Mouse (Mus musculus) brain, embryonic 14.5 days (tissue): ENCODE measurements around the gene Hnf1a. TPM values are rescaled to one million over a fixed set of nuclear protein-coding genes. Genes with fewer than 3 reads are reported as not detected.

Source experiments
- DNase-seq: peaks from one replicate; pipeline ENCODE4 v3.0.0-alpha.2; 2011; ENCODE audit warnings: low read depth
- CTCF ChIP-seq: fragments of 200-500 bp; IDR thresholded peaks from 2 replicates; pipeline ENCODE4 v1.5.1; 2012; ENCODE audit warnings: inconsistent platforms, mild to moderate bottlenecking, moderate library complexity, borderline replicate concordance; ENCODE audit not compliant: insufficient read depth, insufficient read length; ENCODE audit errors: extremely low read depth
- POLR2A ChIP-seq: fragments of 200-500 bp; IDR thresholded peaks from 2 replicates; pipeline ENCODE4 v1.6.1; 2012; ENCODE audit warnings: mild to moderate bottlenecking, inconsistent platforms, borderline replicate concordance; ENCODE audit not compliant: poor library complexity, insufficient read depth, insufficient read length, severe bottlenecking; ENCODE audit errors: extremely low read depth
- polyA plus RNA-seq: library from polyadenylated mRNA; depleted of rRNA; stranded (reverse); fragments of >200 nt; gene quantifications from 2 replicates; pipeline ENCODE4 v1.2.3, GENCODE M21; 2012

Hnf1a gene
- polyA plus RNA-seq, 1 experiment, result not detected

DNA sequence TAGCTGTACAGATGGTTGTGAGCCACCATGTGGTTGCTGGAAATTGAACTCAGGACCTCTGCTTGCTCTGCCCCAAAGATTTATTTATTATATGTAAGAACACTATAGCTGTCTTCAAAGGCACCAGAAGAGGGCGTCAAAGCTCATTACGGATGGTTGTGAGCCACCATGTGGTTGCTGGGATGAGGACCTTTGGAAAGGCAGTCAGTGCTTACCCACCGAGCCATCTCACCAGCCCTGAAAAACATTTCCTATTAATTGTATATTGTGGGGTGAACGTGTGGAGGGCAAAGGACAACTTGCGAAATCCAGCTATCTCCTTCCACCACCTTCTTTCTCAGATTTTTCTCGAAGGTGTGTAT is 8.0 kb upstream of the Hnf1a start:
- TF ChIP-seq POLR2A, result no peak
- TF ChIP-seq CTCF, result peak; percentile 43; the same call in 1 of the 2 replicates

DNA sequence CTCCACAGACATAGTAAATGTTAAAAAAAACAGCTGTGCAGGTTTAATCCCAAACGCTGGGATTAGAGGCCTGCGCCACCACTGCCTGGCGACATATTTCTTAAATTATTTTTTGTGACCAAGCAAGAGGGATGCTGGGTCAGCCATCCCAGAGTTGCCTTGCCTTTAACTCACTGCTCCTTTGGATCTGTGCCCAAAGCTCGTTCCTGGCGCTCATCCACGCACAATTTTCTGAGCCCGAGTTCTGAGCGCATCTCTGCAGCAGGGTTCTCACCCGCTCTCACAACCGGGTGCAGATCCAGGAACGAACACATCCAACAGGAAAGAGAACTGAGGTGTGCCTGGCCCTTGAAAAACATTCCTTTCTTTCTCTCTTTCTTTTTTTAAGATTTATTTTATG is 7.6 kb upstream of the Hnf1a start:
- peak; percentile 23 for DNase-seq
- TF ChIP-seq POLR2A (no peak), CTCF (no peak)

More for the DNA sequence above, 8.0 kb upstream of the Hnf1a start:
- DNase-seq, result peak; percentile 78

DNA sequence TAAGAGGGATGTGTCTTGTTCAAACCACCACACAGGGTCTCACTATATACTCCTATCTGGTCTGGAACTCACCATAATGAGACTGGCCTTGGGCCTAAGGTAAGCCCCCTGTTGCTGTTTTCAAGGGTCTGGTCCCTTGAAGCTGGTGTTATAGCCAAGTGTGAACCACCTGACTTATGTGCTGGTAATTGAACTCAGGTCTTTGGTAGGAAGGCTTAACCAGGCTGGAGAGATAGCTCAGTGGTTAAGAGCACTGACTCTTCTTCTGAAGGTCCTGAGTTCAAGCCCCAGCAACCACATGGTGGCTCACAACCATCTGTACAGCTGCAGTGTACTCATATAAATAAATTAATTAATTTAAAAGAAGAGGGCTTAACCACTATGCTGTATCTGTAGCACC is 6.0 kb upstream of the Hnf1a start:
- no peak for TF ChIP-seq POLR2A
- no peak for TF ChIP-seq CTCF

DNA sequence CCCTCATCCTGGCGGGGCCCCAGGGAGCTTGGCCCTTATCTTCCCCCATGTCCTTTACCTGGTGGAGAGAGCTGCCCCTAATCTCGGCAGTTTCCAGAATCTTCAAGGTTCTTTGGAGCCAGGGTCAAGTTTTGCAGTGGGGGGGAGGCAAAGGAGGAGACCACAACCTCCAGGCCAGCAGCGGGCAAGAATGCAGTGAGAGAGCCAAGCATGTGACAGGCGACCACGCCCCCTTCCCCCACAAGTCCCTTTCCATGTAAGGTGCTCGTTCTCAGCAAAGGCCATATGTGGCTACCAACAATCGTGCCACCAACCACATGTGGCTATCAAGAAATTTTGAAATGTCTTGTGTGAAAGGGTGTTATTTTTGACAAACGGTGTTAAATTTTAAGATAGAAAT is 2.2 kb upstream of the Hnf1a start:
- TF ChIP-seq POLR2A, result no peak
- no peak for DNase-seq

More for the DNA sequence above, 6.0 kb upstream of the Hnf1a start:
- no peak for DNase-seq

DNA sequence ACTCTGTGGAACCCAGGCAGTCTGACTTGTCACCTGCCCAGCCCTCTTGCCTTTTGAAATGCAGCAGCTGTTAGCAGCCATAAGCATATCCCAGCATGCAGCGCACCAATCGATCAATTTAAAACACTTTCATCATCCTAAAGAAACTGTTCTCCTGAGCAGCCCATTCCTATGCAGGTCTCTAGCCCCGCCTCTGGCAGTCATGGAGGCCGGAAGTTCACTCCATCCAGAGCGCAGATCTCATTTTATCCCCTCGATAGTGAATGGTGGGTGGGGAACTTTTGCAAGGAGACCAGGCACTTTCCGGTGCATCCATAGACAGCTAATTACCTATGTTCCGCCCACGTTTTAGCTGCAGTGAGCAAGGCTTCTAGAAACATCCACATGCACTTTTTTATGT is 1.3 kb upstream of the Hnf1a start:
- TF ChIP-seq POLR2A (no peak), CTCF (no peak)
- DNase-seq, result no peak

DNA sequence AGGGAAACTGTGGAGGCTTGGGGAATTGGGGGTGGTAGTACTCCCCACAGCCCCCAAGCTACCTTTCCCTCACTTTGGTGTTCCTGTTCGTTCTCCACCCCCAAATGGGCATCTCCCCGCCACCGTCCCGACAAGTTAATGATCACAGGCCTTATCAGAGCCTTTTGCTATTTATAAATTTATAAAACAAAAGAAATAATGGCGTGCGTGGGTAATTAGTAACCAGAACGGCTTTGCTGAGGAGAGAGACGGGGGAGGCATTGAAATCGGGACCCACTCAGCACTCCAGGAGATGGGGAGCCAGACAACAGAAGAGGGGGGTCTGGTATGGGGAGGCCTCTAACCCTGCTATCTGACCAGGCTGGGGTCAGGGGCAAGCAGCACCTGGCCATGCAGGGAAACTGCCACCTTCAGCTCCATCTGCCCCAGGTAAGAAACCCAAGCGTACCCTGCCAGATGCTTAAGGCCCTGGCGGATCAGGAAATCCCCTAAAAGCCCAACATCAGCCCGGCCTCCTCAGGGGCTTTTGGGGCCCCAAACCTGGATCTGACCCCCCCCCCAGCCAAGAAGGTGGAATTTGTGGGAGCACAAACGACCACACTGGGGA is 1.2 kb downstream of the Hnf1a start:
- no peak for TF ChIP-seq POLR2A
- no peak for TF ChIP-seq CTCF
- DNase-seq, result no peak

DNA sequence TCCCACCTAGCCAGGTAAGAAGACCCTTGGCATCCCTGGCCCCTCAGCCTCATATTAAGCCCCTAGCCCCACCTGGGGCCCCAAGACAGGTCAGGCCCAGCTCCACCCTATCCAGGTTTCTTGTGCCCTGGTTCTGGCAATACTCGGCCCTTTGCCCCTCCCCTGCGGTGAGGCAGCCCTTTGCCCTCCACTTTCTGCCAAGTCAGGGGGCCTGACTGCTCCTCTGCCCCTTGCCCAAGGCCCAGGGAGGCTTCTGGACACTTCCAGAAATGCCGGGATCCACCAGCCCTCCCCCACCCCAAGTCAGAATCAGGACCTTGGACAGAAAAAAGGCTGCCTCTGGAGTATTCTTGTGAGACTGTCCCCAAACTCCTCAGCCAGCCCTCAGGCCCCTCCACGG is 1.8 kb downstream of the Hnf1a start:
- TF ChIP-seq CTCF, result no peak
- no peak for TF ChIP-seq POLR2A
- no peak for DNase-seq

DNA sequence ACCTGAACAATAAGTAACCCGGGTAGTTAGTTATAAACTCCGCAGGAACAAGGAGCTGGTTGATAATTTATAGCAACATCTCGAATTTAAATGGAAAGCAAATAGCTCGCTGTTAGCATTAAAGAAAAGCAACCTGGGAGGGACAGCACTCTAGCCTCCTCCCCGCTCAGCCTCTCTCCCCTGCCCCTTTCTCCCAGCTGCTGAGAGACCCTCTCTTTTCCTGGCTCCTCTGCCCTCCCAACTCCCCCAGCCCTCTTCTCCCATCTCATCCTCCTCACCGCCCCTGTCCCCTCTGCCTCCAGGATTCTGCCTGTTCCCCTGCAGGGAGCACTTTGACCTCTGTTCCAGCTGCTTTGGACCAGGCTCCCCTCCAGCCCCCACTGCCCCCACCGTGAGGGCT is 2.2 kb downstream of the Hnf1a start:
- DNase-seq, result no peak
- TF ChIP-seq POLR2A, result no peak
- no peak for TF ChIP-seq CTCF

DNA sequence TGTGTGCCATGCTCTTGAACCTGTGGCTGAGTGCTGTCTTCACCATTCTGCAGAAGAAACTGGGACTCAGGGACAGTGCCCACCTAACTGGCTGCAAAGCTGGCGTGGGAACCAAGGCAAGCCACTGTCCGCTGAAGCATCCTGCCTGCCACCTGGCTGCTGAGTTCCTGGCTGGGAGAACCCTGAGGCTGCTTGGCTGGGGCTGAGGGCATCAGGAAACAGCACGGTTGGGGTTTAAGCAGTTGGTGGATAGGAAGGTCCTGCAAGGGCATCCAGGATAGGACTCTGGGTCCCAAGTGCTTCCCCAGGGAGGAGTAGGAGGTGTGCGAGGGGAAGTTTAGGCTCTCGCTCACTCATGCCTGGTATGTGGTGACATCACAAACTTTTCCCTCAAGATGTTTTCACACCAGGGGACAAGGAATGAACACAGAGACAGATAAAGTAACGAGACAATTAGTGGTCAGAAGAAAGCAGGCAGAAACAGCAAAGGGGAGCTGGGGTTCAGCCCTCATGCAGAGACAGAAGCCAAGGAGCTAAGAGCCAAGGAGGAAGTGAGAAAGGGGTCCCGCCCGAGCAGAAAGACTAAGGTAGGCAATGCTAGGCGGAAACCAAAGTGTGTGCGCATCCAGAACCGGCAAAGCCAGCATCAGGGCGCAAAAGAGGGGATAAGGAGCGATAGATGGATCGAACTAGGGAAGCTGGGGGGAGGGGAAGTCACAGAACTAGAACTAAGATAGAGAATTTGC is 3.2 kb downstream of the Hnf1a start:
- no peak for TF ChIP-seq POLR2A
- DNase-seq, result no peak

DNA sequence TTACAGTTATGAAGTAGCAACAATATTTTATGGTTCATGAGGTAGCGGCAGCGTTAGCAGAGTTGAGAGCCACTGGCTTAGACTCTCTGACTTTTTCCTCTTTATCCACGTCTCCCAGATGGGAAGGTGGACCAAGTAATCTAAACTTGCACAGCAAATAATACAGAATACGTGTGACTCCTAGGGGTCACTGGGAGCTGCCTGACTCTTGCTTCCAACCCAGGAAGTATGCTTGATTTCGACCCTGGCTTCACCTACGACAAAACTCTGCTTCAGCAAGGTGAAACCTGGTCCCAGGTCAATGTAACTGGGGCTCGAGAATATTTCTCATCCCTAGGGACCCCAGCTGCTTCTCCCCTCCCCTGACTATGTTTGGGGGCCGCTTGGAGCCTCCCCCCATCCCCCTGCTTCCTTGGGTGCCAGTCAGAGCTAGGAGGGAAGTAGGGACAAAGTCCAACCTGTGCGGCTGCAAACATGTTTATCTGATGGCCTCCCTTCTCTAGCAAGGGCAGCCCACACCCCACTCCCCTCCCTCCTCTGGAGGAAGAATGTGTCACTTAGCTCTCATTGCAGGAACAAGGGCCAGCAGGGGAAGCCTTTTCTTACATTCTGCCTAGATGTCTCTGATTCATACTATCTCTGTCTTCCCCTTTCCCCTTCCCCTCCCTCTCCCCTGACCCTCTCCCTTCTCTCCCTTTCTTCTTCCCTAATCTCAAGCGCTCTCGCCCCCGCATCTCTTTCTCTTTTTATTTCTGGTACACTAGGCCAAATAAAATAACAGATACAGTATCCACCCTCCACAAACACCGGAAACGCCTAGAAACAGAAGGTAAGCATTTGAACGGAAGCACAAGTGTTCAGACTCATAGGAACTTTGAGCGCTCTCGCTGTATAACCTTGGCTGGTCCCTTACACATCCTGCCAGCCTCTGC is 5.7 kb downstream of the Hnf1a start:
- TF ChIP-seq CTCF, result no peak
- no peak for TF ChIP-seq POLR2A
- DNase-seq, result no peak

DNA sequence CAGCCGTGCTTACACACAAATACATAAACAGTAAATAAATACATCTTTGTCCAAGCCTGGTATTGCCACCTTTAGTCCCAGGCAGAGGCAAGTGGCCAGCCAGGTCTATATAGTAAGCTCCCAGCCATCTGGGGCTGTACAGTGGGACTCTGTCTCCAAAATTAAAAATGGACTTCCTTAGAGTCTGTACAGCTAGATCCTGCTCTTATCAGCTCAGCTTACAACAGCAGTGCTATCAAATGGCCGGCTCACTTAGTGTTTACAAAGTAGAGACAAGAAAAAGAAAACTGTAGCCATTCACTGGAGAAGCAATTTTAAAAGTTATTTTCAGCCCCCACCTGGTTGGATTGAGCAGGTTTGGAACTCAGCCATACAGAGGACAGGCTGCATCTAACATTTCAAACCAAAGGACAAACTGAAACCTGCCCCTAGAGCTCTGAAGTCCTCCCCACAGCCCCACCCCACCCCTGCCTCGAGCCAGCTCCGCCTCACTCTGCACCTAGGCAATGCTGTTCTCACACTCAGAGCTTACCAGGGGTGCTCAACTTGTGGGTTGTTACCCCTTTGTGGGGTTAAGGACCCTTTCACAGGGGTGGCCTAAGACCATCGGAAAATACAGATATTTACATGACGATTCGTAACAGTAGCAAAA is 6.5 kb downstream of the Hnf1a start:
- no peak for DNase-seq
- TF ChIP-seq CTCF (no peak), POLR2A (no peak)
